Mouse (Mus musculus): Measurements from ENCODE around the gene G6pdx. TPM values are rescaled to one million over a fixed set of nuclear protein-coding genes. Genes with fewer than 3 reads are reported as not detected.

The G6pdx gene
- total RNA-seq, 2 experiments from 2014 or later = 27.1 to 30.2 TPM

DNA sequence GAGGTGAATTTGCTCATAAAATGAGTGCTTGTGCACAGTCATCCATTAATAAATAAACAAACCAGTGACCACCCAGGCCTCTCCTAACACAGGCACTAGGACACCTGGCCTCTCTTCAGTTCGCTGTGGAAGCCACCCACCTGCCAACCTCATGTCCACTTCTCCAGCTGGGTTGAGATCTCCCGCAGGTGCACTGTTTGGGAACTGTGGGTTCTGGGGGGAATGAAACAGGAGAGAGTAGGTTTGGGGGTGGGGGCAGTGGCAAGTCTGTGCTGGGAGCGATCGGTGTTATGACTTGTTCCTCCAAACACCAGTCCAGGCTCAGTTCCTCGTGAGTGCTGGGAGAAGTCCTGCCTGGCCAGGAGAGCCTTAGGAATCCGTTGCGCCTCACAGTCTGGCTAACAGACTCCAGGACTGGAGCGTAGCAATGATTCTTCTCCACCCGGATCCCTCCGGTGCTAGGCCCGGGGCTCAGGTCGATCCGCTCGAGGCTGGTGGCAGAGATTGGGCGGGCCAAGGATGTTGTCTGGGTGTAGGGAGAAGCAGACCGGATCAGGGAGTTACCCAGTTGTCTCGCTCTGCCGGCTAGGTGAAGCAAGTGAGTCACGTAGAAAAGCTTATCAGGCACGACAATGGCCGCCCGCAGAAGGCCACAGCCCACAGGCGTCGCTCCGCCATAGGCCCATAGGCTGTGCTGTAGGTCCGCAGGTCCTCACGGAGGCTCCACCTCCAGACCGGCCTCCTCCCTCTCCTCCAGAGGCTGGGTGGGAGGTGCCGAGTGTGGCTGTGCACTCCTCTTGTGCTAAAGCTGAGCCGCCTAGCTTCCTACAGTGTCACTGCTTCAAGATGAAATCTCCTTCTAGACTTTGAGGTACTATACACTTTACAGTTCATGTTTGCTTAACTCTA is 36.2 kb downstream of the G6pdx start, which contains the start of the genes Fam3a and Ikbkg:
TSS of gene Fam3a (minus strand) at position 738 of the 909 bp plus-strand sequence.
TSS of gene Ikbkg (plus strand) at position 756 of the 909 bp plus-strand sequence.
- H3K27ac ChIP-seq = peak within 1 kb of the TSS; percentile 91
- peak; percentile 75 for TF ChIP-seq CTCF (conservative IDR thresholded peaks at IDR 0.05)
- DNase-seq (ENCODE audit: low spot score in 2 of 2) = peak; percentile 68 to 79
- peak within 1 kb of the TSS; percentile 71 for H3K4me3 ChIP-seq

DNA sequence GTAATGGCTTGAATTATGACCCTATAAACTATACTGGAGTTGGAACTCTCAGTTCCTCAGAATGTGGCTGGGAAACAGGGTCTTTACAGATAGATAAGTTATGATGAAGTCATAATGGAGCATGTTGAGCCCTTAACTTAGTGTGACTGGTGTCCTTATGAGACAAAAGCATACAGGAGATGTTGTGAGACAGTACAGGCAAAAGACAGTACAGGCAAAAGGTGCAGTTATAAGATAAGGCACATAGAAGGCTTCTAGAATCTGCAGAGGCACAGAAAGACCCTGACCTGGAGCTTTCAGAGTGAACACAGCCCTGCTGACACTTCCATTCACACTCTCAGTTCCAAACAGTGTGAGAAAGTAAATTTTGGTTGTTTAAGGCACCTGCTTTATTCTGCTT is 40.8 kb downstream of the G6pdx start:
- TF ChIP-seq CTCF (conservative IDR thresholded peaks at IDR 0.05) = no peak
- no peak for DNase-seq (ENCODE audit: low spot score in 2 of 2)
- Histone ChIP-seq H3K4me3 (no peak overlapping the region), H3K27ac (no peak overlapping the region)

DNA sequence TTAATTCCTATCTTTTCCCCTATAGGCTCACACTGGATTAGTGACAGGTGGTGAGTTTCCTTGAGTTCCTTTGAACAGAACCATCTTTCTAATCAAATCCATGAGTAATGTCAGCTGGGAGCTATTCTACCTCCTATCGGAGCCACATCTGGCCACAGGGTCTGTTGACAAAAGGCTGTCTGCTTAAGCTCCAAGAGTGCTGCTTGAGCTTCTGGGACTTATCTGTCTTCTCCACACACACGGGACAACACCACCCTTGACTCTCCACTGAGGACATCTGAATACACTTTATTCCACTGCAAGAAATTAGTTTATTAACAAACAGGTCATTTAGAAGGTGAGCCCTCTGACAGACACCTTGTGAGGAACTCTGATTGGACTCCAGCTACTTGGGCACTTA is 44.5 kb downstream of the G6pdx start:
- Histone ChIP-seq H3K4me3 (no peak overlapping the region), H3K27ac (no peak overlapping the region)
- no peak for TF ChIP-seq CTCF (conservative IDR thresholded peaks at IDR 0.05)
- no peak for DNase-seq (ENCODE audit: low spot score in 2 of 2)

DNA sequence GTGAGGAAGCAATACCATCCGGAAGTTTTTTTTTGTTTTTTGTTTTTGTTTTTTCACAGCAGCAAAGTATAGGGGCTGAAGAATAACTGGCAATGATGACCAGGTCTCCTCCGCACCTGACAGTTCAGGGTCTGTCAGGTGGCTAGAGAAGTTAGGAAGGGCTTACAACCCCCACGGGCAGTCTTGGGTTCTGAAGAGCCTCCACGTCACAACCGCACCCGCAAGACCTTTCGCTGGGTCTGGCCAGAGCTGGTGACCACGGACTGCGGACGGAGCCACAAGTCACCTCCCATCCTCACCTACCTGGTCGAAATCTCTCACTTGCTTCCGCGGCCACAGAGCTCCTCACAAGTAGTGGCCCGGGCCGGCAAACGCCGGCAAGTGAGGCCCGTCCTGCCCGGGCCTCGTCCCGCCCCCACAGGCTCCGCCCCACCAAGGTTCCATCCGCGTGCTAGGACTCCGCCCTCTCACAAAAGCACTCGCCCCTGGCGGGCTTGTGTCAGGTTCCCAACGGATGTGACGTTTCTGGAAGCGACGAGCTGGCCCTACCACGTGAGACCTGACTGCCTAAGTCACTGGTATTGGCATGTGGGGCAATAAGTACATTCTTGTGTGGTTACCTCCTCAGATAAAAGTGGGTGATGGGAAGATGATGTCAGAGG is 56.0 kb downstream of the G6pdx start, which contains the start of the genes Ubl4a and Slc10a3:
TSS of gene Ubl4a (minus strand) at position 331 of the 662 bp plus-strand sequence.
TSS of gene Slc10a3 (minus strand) at position 462 of the 662 bp plus-strand sequence.
- H3K4me3 ChIP-seq = peak within 1 kb of the TSS; percentile 63
- DNase-seq (ENCODE audit: low spot score in 2 of 2) = peak; percentile 78 to 88
- H3K27ac ChIP-seq = peak within 1 kb of the TSS; percentile 59; the same call in 1 of the 2 replicates
- no peak for TF ChIP-seq CTCF (conservative IDR thresholded peaks at IDR 0.05)

DNA sequence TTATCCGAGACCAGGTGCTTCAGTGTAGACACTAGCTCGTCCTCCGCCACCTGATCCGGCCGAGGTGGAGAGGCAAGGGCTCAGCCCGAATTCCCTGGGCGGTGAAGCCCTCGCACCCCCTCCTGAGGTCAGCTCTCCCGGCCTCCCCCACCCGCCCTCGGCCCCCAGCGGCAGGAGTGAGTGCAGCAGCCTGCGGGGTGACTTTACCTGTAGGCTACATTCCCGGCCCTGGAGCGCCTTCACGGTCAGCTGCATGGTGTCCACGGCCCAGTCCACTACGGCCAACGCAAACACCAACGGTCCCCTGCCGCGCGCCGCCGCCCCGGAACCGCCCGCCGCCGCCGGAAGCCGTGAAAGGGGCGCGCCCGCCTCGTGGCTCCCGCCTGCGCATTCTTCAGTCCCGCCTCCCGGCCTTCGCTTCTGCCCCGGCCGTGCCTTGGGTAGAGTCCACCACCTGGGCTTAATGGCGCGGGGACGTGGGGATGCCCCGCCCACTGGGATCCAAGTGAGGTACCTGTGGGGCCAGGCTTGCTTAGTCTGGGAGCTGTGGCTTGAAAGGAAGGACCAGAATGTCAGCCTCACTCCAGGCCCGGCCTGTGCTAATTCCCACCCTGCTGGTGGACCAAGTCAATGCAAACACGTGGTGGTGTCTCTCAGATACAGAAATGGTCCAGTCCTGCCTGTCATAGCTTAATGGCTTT is 60.6 kb downstream of the G6pdx start:
- H3K4me3 ChIP-seq = peak overlapping the region; percentile 68
- H3K27ac ChIP-seq = peak overlapping the region; percentile 90
- TF ChIP-seq CTCF (conservative IDR thresholded peaks at IDR 0.05) = peak; percentile 21; the same call in 1 of the 2 replicates
- peak; percentile 47 to 62 for DNase-seq (ENCODE audit: low spot score in 2 of 2)

DNA sequence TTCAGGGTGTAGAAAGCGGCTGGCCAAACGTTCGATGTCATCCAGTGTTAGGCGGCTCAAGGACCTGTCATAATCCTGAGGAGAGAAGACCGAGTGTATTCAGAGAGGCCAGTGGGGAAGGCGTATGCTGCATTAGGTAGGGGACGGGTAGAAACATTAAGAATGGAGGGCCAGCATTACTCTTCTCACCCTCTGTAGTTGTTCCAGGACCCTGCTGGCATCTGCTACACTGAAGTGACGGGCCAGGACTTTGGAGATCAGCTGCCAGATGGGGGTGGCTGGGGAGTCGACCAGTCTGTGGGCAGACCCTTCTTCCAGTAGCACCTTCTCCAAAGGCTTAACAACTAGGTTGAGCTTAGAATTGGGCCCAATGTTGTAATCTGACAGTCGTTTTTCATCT is 61.5 kb downstream of the G6pdx start:
- no peak for TF ChIP-seq CTCF (conservative IDR thresholded peaks at IDR 0.05)
- Histone ChIP-seq H3K4me3 (peak overlapping the region; percentile 68), H3K27ac (peak overlapping the region; percentile 90)
- DNase-seq (ENCODE audit: low spot score in 2 of 2) = no peak

Other genes starting within 250 kb of the G6pdx start
- 10 to 100 TPM; 77.1 to 78.0 TPM for gene Flna, start 179.4 kb downstream of the G6pdx start, total RNA-seq (2021)
- gene Emd, start 174.5 kb downstream of the G6pdx start, total RNA-seq (2021) = 10 to 100 TPM; 31.8 to 39.5 TPM
- 100 to 1,000 TPM; 137 to 175 TPM for gene Rpl10, start 158.4 kb downstream of the G6pdx start, total RNA-seq (2021)
- gene Taz, start 147.3 kb downstream of the G6pdx start, total RNA-seq (2021) = 10 to 100 TPM; 61.4 to 71.4 TPM
- 1 to 10 TPM; 1.6 to 2.1 TPM for gene Dnase1l1, start 146.9 kb downstream of the G6pdx start, total RNA-seq (2021)
- gene Atp6ap1, start 132.1 kb downstream of the G6pdx start, total RNA-seq (2021) = 100 to 1,000 TPM; 306 to 330 TPM
- gene Gdi1, start 124.2 kb downstream of the G6pdx start, total RNA-seq (2021) = 100 to 1,000 TPM; 620 to 624 TPM
- gene Fam50a, start 116.2 kb downstream of the G6pdx start, total RNA-seq (2021) = 10 to 100 TPM; 28.1 to 33.7 TPM
- 10 to 100 TPM; 31.5 to 32.0 TPM for gene Plxna3, start 100.1 kb downstream of the G6pdx start, total RNA-seq (2021)
- 10 to 100 TPM; 23.3 to 27.3 TPM for gene Lage3, start 75.6 kb downstream of the G6pdx start, total RNA-seq (2021)
- 10 to 100 TPM; 61.1 to 65.1 TPM for gene Ubl4a, start 56.0 kb downstream of the G6pdx start, total RNA-seq (2021)
- gene Slc10a3, start 55.8 kb downstream of the G6pdx start, total RNA-seq (2021) = 1 to 10 TPM; 2.8 to 3.1 TPM
- 10 to 100 TPM; 18.3 to 23.8 TPM for gene Fam3a, start 35.9 kb downstream of the G6pdx start, total RNA-seq (2021)
- gene Ikbkg, start 35.9 kb downstream of the G6pdx start, total RNA-seq (2021) = 10 to 100 TPM; 49.9 to 51.7 TPM
- gene Gm6880, start 52.2 kb upstream of the G6pdx start, total RNA-seq (2021) = not detected
- not detected for gene Olfr1326-ps1, start 145.7 kb upstream of the G6pdx start, total RNA-seq (2021)
- not detected for gene Olfr1325, start 163.5 kb upstream of the G6pdx start, total RNA-seq (2021)
- under 1 TPM; 0.49 to 0.93 TPM for gene Gm5640, start 216.4 kb upstream of the G6pdx start, total RNA-seq (2021)